Mouse (Mus musculus) hindbrain, embryonic 14.5 days (tissue): ENCODE results near the gene Cdkl4. TPM values are rescaled to one million over a fixed set of nuclear protein-coding genes. Genes with fewer than 3 reads are reported as not detected.
A peak's percentile ranks its signal among the peaks of the same experiment; 100 is the strongest.

ENCODE experiments used
- ATAC-seq: fragments of 200-750 bp; cut with Nextera tagmentation; 2 replicates; pipeline ENCODE4 v1.8.0; 2017; ENCODE audit warnings: moderate number of reproducible peaks, mild to moderate bottlenecking, moderate TSS enrichment, moderate library complexity; ENCODE audit not compliant: low FRiP score
- DNase-seq: peaks from one replicate; pipeline ENCODE4 v3.0.0-alpha.2; 2015; ENCODE audit warnings: low spot score
- H3K27ac ChIP-seq: fragments of 300-500 bp; sonication (generic); 2 replicates; pipeline ENCODE4 v1.5.1; 2014; ENCODE audit warnings: mild to moderate bottlenecking, moderate library complexity
- H3K27me3 ChIP-seq: fragments of 300-500 bp; sonication (generic); 2 replicates; pipeline ENCODE4 v1.6.1; 2014; ENCODE audit warnings: mild to moderate bottlenecking, low read length, mixed read lengths; ENCODE audit not compliant: control insufficient read depth, insufficient read depth
- H3K36me3 ChIP-seq: fragments of 300-500 bp; sonication (generic); replicated peaks from 2 replicates; pipeline ENCODE4 v1.6.1; 2014; ENCODE audit not compliant: control insufficient read depth, insufficient read depth
- H3K4me1 ChIP-seq: fragments of 300-500 bp; sonication (generic); replicated peaks from 2 replicates; pipeline ENCODE4 v1.6.1; 2014; ENCODE audit warnings: antibody characterized with exemption, low read length, mixed read lengths; ENCODE audit not compliant: control insufficient read depth, insufficient read depth
- H3K4me2 ChIP-seq: fragments of 300-500 bp; sonication (generic); replicated peaks from 2 replicates; pipeline ENCODE4 v1.6.1; 2014; ENCODE audit warnings: mild to moderate bottlenecking, moderate library complexity
- H3K4me3 ChIP-seq: fragments of 300-500 bp; sonication (generic); replicated peaks from 2 replicates; pipeline ENCODE4 v1.5.1; 2014; ENCODE audit warnings: mild to moderate bottlenecking, low read length
- H3K9ac ChIP-seq: fragments of 300-500 bp; sonication (generic); 2 replicates; pipeline ENCODE4 v1.6.1; 2014
- H3K9me3 ChIP-seq: fragments of 300-500 bp; sonication (generic); 2 replicates; pipeline ENCODE4 v1.6.1; 2016; ENCODE audit warnings: low read length; ENCODE audit not compliant: control insufficient read depth
- WGBS: fragments of 180-500 bp; shearing (Covaris S2); extraction: QIAGEN DNeasy Blood & Tissue Kit; methylation state at CpG from one replicate; pipeline ENCODE4 v1.1.7; 2014; 5-methylcytosine and 5-hydroxymethylcytosine counted together
- polyA plus RNA-seq: library from polyadenylated mRNA; unstranded; fragments of >200 nt; fragmentation: Nextera tagmentation; extraction: Ambion mirVana; gene quantifications from 2 replicates; pipeline ENCODE4 v1.2.1, GENCODE M21; 2014

Gene Cdkl4
- polyA plus RNA-seq, 1 experiment from 2014 or later = 7.3 TPM

- no peak for DNase-seq
Observed at GRCm38 (mm10) chr17:80583051-80583450, 5.4 kb upstream of the Cdkl4 start.

GRCm38 (mm10) chr17:80579901-80580300 is 2.3 kb upstream of the Cdkl4 start:
- Histone ChIP-seq H3K27me3 (no peaks in the 10 kb centered on the region), H3K9me3 (no peaks in the 10 kb centered on the region), H3K27ac (no peak overlapping the region), H3K4me1 (peaks cover 13% of the 10 kb centered on the region; the same call in 1 of the 2 replicates), H3K9ac (no peak overlapping the region), H3K36me3 (peaks cover 46% of the 10 kb centered on the region), H3K4me2 (no peak overlapping the region), H3K4me3 (no peak overlapping the region)
- WGBS = 80% methylated on average over 6 of the region's 6 CpGs
- ATAC-seq = no peak
- no peak for DNase-seq

More at GRCm38 (mm10) chr17:80583051-80583450, 5.4 kb upstream of the Cdkl4 start:
- Histone ChIP-seq H3K4me2 (no peak overlapping the region), H3K4me1 (no peaks in the 10 kb centered on the region), H3K36me3 (peaks cover 66% of the 10 kb centered on the region), H3K9me3 (no peaks in the 10 kb centered on the region), H3K27me3 (no peaks in the 10 kb centered on the region), H3K4me3 (no peak overlapping the region), H3K27ac (no peak overlapping the region), H3K9ac (no peak overlapping the region)
- WGBS = over 99% methylated on average over 6 of the region's 6 CpGs
- no peak for ATAC-seq

- WGBS = 91% methylated on average over 9 of the region's 9 CpGs
Observed at GRCm38 (mm10) chr17:80579089-80579488, 1.5 kb upstream of the Cdkl4 start.

GRCm38 (mm10) chr17:80578041-80578440 is 428 bp upstream of the Cdkl4 start:
- ATAC-seq (no peak), DNase-seq (no peak)
- H3K27me3 ChIP-seq = no peaks in the 10 kb centered on the region
- H3K36me3 ChIP-seq = peaks cover 28% of the 10 kb centered on the region
- no peak overlapping the region for H3K4me3 ChIP-seq
- H3K4me1 ChIP-seq = peaks cover 13% of the 10 kb centered on the region; the same call in 1 of the 2 replicates
- H3K27ac ChIP-seq = no peak overlapping the region
- no peak overlapping the region for H3K9ac ChIP-seq
- no peaks in the 10 kb centered on the region for H3K9me3 ChIP-seq
- peak overlapping the region; percentile 88 for H3K4me2 ChIP-seq
- WGBS = 89% methylated on average over 1 of the region's 1 CpGs

More at GRCm38 (mm10) chr17:80579089-80579488, 1.5 kb upstream of the Cdkl4 start:
- Histone ChIP-seq H3K9ac (no peak overlapping the region), H3K36me3 (peaks cover 39% of the 10 kb centered on the region), H3K27ac (no peak overlapping the region), H3K4me2 (no peak overlapping the region), H3K4me1 (peaks cover 13% of the 10 kb centered on the region; the same call in 1 of the 2 replicates), H3K4me3 (no peak overlapping the region), H3K27me3 (no peaks in the 10 kb centered on the region), H3K9me3 (no peaks in the 10 kb centered on the region)
- DNase-seq = no peak
- ATAC-seq = no peak

- H3K27me3 ChIP-seq = no peaks in the 10 kb centered on the region
- under 1% methylated on average over 29 of the region's 30 CpGs for WGBS
- peak overlapping the region; percentile 4; the same call in 1 of the 2 replicates for H3K27ac ChIP-seq
- peak overlapping the region; percentile 36 for H3K4me3 ChIP-seq
- peak overlapping the region; percentile 88 for H3K4me2 ChIP-seq
- peaks cover 20% of the 10 kb centered on the region for H3K36me3 ChIP-seq
- ATAC-seq = peak; percentile 92
- peak overlapping the region; percentile 61 for H3K9ac ChIP-seq
- H3K9me3 ChIP-seq = no peaks in the 10 kb centered on the region
- DNase-seq = peak; percentile 77
- peaks cover 13% of the 10 kb centered on the region; the same call in 1 of the 2 replicates for H3K4me1 ChIP-seq
Observed at GRCm38 (mm10) chr17:80577214-80577613, 399 bp downstream of the Cdkl4 start.

GRCm38 (mm10) chr17:80575008-80575407 is 2.6 kb downstream of the Cdkl4 start:
- WGBS = 74% methylated on average over 7 of the region's 7 CpGs
- H3K27me3 ChIP-seq = no peaks in the 10 kb centered on the region
- peaks cover 13% of the 10 kb centered on the region; the same call in 1 of the 2 replicates for H3K4me1 ChIP-seq
- no peak overlapping the region for H3K27ac ChIP-seq
- ATAC-seq (no peak), DNase-seq (no peak)
- no peak overlapping the region for H3K4me2 ChIP-seq
- H3K9ac ChIP-seq = no peak overlapping the region
- H3K4me3 ChIP-seq = no peak overlapping the region
- H3K9me3 ChIP-seq = no peaks in the 10 kb centered on the region
- H3K36me3 ChIP-seq = peaks cover 4% of the 10 kb centered on the region; the same call in 1 of the 2 replicates

- no peak for DNase-seq
- peaks cover 13% of the 10 kb centered on the region; the same call in 1 of the 2 replicates for H3K4me1 ChIP-seq
- no peak overlapping the region for H3K4me2 ChIP-seq
- ATAC-seq = no peak
- H3K36me3 ChIP-seq = no peaks in the 10 kb centered on the region
- no peaks in the 10 kb centered on the region for H3K9me3 ChIP-seq
- no peak overlapping the region for H3K4me3 ChIP-seq
- 52% methylated on average over 7 of the region's 7 CpGs for WGBS
- no peak overlapping the region for H3K9ac ChIP-seq
- no peaks in the 10 kb centered on the region for H3K27me3 ChIP-seq
- no peak overlapping the region for H3K27ac ChIP-seq
Observed at GRCm38 (mm10) chr17:80574471-80574965, 3.1 kb downstream of the Cdkl4 start.

- 88% methylated on average over 13 of the region's 13 CpGs for whole genome bisulfite sequencing
- H3K27me3 ChIP-seq = no peaks in the 10 kb centered on the region
- H3K36me3 ChIP-seq = no peaks in the 10 kb centered on the region
- H3K4me1 ChIP-seq = peaks cover 8% of the 10 kb centered on the region; the same call in 1 of the 2 replicates
- no peaks in the 10 kb centered on the region for H3K9me3 ChIP-seq
- H3K9ac ChIP-seq = no peak overlapping the region
- H3K27ac ChIP-seq = no peak overlapping the region
- no peak overlapping the region for H3K4me2 ChIP-seq
- DNase-seq (no peak), ATAC-seq (no peak)
- no peak overlapping the region for H3K4me3 ChIP-seq
Observed at GRCm38 (mm10) chr17:80572187-80572935, 5.3 kb downstream of the Cdkl4 start.

- Histone ChIP-seq H3K36me3 (no peaks in the 10 kb centered on the region), H3K27ac (no peak overlapping the region), H3K9ac (no peak overlapping the region), H3K27me3 (no peaks in the 10 kb centered on the region), H3K4me1 (no peaks in the 10 kb centered on the region), H3K9me3 (no peaks in the 10 kb centered on the region), H3K4me2 (no peak overlapping the region), H3K4me3 (no peak overlapping the region)
- DNase-seq = no peak
- no peak for ATAC-seq
- WGBS = 88% methylated on average over 4 of the region's 4 CpGs
Observed at GRCm38 (mm10) chr17:80571460-80571859, 6.2 kb downstream of the Cdkl4 start.
